Mouse (Mus musculus) kidney, postnatal 36 days (tissue): ENCODE measurements around the gene Cc2d2b.

ENCODE experiments used
- DNase-seq, 2 experiments: peaks; one replicate each; pipeline ENCODE4 v3.0.0; 2021 to 2022; ENCODE audit warnings: mixed read lengths in 2 of 2

The Cc2d2b gene

DNA sequence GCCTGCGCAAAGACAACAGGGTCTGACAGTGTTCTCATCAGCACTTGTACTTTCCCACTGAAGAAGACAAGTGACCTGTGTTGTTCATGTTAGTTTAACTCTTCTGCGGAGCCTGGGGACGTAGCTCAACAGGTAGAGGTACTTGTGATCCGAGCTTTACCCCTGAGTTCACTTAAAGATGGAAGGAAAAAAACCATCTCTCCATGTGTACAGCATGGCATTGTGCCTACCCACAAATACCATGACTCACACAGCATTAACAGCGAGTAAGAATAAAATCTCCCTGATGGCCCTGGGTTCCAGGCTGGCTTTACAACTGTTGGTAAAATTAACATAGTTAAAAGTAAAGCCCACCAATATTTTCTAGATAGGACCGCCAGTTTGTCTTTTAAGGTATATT, 85.9 kb downstream of the Cc2d2b start:
- DNase-seq = no peak

DNA sequence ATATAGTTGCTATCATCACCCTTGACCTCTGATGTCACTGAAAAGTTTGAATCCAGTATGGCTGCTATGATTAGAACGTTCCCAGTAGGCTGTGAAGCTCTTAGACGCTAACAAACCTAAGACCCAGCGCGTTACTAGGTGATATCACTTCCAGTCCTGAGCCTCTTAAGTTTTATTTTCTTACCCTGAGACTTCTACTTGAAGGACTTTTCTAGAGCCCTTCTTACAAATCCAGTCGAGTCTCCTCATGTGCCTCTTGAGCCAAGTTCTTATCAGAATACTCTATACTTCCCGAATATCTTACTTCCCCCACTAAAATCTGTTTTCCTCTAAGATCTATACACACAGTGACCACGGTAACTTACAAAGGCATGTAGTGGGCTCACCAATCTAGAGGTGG, 89.7 kb downstream of the Cc2d2b start:
- no peak for DNase-seq

DNA sequence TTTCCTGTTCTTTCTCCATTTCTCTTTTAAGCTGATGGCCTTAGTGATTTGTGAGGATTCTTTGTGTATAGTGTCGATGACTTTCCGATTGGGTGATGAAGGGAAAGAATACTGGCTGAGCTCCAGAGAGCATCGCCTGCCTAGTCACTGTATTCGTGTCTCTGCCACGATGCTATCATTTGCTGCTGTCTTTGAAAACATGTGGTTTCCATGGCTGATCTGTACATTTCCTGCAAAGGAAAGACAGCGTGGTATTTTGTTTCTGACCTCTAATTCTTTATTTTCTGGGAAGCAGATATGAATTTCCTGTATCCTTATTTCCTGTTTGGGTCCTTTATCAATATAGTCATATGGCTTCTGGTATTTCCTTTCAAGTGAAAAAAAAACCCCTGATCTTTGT, 91.8 kb downstream of the Cc2d2b start:
- no peak for DNase-seq

DNA sequence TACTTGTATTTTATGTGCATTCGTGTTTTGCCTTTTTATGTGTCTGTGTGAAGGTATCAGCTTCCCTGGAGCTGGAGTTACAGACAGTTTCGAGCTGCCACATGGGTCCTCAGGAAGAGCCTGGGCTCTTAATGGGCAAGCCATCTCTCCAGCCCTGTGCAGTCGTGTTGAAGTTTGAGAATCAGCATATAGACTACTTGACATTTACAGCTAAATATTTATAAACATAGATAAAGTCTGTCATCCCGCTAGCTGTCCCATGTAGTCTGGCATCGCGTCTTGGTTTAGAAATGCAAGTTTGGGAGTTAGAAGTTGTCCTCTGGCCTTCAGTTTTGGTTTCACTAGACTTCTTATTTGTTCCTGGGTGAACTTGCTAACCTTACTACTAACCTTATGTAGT, 92.5 kb downstream of the Cc2d2b start:
- DNase-seq = no peak

DNA sequence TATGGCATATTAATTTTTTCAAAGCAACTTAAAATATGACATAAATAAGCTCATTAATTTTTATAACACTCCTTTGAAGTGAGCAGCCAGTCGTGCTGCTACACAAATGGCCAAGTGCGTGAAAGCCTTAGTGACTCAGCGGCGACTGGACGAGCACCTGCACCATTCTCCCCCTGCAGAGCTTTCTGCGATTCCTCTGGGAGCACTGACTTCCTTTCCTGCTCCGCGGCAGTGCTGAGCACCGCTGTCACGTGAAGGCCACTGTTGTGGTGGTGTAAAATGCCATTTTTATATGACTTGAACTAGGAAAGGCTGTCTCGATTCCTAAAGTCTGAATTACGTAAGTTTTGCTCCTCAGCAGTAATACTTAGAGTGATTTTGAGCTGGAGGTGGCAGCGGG, 93.0 kb downstream of the Cc2d2b start:
- DNase-seq = peak in 1 of 2 experiments; percentile 5

DNA sequence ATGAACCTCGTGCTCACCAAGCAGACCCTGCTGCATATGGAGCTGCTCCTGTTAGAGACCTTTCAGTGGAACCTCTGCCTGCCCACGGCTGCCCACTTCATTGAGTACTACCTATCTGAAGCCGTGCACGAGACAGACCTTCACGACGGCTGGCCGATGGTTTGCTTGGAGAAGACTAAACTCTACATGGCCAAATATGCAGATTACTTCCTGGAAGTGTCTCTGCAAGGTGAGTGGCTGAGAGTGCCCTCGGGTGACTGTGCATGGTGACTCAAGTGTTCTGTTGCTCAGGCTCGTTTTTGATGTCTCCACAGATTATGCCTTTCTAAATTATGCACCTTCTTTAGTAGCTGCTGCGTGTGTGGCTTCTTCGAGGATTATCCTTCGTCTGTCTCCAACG, 96.2 kb downstream of the Cc2d2b start:
- DNase-seq = no peak

DNA sequence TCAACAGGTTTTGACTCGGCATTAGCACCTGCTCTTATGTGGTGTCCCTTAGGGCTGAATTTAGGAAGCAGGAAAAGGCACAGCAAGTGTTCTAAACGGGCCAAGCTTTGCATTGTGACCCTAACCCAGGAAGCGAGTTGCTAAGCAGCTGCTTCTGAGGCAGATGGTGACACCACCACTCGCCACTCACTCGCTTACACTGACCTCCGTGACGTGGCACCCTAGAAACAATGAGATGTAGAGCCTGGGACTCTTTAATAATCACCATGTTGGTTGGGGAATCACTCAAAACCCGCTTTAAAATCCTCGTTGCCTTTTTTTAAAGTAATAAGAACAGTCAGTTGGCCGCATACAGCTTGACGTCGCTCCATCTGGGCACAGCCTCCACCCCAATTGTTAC, 100.8 kb downstream of the Cc2d2b start:
- DNase-seq = no peak

DNA sequence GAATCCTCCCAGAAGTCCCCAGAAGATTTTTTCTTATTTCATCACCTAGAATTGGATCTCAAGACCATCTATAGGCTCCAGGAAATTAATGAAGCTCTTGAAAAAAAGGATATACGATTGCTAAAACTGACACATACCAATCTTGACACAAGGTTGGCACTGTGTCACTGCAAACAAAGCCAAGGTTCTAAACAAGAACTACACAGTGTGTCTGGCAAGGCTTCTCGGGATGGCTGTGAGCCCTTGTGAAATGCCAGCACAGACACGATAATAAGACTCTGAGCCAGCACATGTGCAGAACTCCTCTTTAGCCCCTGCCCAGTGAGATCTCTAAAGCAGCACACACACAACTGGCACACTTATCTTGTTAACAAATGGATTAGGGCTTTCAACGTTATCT, 111.0 kb downstream of the Cc2d2b start:
- no peak for DNase-seq

DNA sequence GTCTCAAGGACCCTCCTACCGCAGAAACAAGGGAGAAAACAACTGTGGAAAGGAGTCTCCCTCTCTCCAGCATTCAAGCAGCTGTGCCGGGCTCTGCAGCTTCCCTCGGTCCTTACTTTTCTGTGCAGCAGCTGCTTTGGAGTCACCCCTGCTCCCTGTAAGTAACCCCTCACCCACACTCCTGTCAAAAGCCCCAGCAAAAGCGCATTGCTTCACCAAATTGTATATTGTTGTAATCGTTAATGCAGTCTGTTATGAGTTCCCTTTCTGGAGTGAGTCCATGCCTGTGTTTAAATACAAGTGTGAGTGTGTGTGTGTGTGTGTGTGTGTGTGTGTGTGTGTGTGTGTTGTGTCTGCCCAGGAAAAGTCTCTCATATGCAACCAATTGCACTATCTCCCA, 119.7 kb downstream of the Cc2d2b start:
- DNase-seq = no peak

DNA sequence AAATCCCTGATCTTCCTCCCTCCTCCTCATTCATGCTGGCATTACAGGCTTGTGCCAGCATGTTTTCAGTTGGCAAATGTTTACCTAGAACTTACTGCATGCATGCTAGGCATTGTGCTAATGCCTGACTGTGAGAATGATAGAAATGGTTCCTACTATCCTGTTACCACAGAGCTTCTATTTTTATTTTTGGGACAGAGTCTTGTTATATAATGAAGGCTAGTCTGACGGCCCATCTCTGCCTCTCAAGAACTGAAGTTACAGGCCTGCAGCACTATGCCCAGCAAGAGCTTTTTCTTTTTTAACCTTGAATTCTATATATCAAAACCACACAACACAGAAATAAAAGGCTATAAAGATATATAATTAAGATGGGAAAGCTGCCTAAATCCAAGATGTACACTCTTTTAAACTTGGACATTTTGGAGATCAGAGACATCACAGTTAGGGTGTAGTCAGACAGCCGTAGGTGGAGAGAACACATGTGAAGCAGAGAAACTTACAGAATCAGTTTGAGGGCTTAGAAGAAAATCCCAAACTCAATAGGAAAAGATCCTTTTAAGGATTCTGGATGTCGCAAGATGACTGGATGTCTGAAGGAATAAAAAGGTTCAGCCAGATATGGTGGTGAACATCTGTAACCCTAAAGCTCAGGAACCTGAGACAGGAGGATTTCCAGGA, 121.0 kb downstream of the Cc2d2b start:
- DNase-seq = no peak

DNA sequence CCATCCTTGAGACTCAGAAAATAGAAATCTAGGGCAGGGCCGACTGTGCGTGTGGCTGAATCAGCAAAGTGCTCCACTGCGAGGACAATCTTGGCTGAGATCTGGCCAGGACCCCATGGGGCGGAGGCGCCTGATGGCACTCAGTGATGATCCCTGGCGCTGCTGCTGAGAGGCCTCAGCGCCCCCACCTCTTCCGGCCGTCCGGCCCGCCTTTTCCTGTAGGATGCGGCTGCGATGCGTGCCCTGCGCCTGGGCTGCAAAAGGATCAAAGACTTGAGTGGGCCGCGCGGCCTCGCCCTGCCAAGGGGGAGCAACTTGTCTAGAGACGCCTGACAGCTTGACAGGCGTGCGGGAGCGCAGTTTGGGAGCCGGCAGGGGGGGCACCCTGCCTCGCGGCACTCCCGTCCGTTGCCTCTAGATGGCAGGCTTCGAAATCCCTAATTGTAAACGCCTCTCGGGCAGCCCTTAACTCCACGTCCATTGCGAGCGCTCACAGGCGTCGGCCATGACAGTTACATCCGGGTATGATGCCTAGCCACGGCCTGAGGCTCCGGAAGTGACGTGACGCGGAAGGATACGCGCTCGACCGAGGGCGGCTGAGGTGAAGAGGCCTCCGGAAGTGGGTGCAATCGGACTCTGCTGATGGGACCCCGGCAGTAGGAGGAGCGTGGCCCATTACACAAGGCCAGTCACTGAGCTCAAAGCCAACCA, 124.6 kb downstream of the Cc2d2b start:
- DNase-seq = peak; percentile 84 to 92
